Mouse (Mus musculus) stomach, embryonic 16.5 days (tissue): ENCODE measurements around the gene Adamtsl4. TPM values are rescaled to one million over a fixed set of nuclear protein-coding genes. Genes with fewer than 3 reads are reported as not detected.
A peak's percentile ranks its signal among the peaks of the same experiment; 100 is the strongest.

Source experiments
- ATAC-seq: fragments of 200-750 bp; cut with Nextera tagmentation; 2 replicates; pipeline ENCODE4 v1.8.0; 2017; ENCODE audit warnings: moderate number of reproducible peaks, moderate TSS enrichment; ENCODE audit not compliant: insufficient read depth, low FRiP score
- H3K27ac ChIP-seq: fragments of 300-500 bp; sonication (generic); 2 replicates; pipeline ENCODE4 v1.5.1; 2014; ENCODE audit warnings: low read length
- H3K27me3 ChIP-seq: fragments of 300-500 bp; sonication (generic); 2 replicates; pipeline ENCODE4 v1.6.1; 2014; ENCODE audit warnings: low read length, control low read depth, mixed read lengths; ENCODE audit not compliant: control insufficient read depth, insufficient read depth
- H3K36me3 ChIP-seq: fragments of 300-500 bp; sonication (generic); 2 replicates; pipeline ENCODE4 v1.6.1; 2014; ENCODE audit warnings: low read length; ENCODE audit not compliant: control insufficient read depth, insufficient read depth
- H3K4me1 ChIP-seq: fragments of 300-500 bp; sonication (generic); 2 replicates; pipeline ENCODE4 v1.6.1; 2014; ENCODE audit warnings: low read length, control low read depth, mixed read lengths; ENCODE audit not compliant: control insufficient read depth, insufficient read depth
- H3K4me2 ChIP-seq: fragments of 300-500 bp; sonication (generic); 2 replicates; pipeline ENCODE4 v1.6.1; 2014; ENCODE audit warnings: low read depth, low read length, mixed read lengths
- H3K4me3 ChIP-seq: fragments of 300-500 bp; sonication (generic); replicated peaks from 2 replicates; pipeline ENCODE4 v1.5.1; 2014; ENCODE audit warnings: mild to moderate bottlenecking, low read length
- H3K9ac ChIP-seq: fragments of 300-500 bp; sonication (generic); 2 replicates; pipeline ENCODE4 v1.6.1; 2014; ENCODE audit warnings: low read length
- H3K9me3 ChIP-seq: fragments of 300-500 bp; sonication (generic); replicated peaks from 2 replicates; pipeline ENCODE4 v1.6.1; 2016; ENCODE audit warnings: low read length, control low read depth; ENCODE audit not compliant: control insufficient read depth
- WGBS: fragments of 180-500 bp; shearing (Covaris S2); extraction: QIAGEN DNeasy Blood & Tissue Kit; methylation state at CpG from one replicate; pipeline ENCODE4 v1.1.7; 2014; 5-methylcytosine and 5-hydroxymethylcytosine counted together
- polyA plus RNA-seq: library from polyadenylated mRNA; unstranded; fragments of >200 nt; fragmentation: Nextera tagmentation; extraction: Ambion mirVana; gene quantifications from 2 replicates; pipeline ENCODE4 v1.2.1, GENCODE M21; 2015

Gene Adamtsl4
- polyA plus RNA-seq, 1 experiment from 2014 or later: 13.3 TPM

DNA sequence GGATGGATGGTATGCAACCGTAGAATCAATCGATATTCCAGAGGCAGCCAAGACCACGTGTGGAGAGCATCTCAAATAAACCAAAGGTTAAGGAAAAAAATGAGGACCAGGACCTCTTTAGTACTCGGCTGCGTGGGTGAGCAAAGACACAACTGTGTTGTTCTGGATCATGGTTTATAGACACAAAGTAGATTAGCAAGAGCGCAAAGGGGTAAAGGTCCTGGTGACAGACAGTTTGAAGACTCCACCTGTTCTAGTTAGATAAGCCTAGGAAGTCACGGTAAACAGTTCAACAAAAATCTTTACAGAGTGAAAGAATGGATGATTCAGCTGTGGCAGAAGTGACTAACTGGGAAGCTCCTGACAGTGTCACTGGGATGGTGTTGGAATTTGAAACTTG lies 44.6 kb downstream of the Adamtsl4 start:
- no peak for ATAC-seq

DNA sequence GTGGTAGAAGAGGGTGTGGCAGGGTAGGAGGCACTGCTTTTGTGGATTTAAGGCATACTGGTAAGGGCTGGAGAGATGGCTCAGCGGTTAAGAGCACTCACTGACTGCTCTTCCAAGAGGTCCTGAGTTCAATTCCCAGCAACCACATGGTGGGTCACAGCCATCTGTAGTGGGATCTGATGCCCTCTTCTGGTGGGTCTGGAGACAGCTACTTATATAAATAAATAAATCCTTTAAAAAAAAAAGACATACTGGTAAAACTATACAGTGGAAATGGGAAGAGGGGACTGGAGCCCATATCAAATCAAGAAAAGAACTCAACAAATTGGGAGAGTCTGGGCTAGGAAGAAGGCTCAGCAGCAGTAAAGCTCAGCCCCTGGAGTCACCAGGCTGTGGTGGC lies 48.0 kb downstream of the Adamtsl4 start:
- H3K9me3 ChIP-seq: no peaks in the 10 kb centered on the region
- no peaks in the 10 kb centered on the region for H3K4me1 ChIP-seq
- no peak overlapping the region for H3K4me3 ChIP-seq
- no peaks in the 10 kb centered on the region for H3K27me3 ChIP-seq
- H3K4me2 ChIP-seq: no peak overlapping the region
- H3K36me3 ChIP-seq: peaks cover 2% of the 10 kb centered on the region; the same call in 1 of the 2 replicates
- H3K27ac ChIP-seq: no peak overlapping the region
- no peak for ATAC-seq
- 65% methylated on average over 1 of the region's 1 CpGs for WGBS
- H3K9ac ChIP-seq: no peak overlapping the region

More for the DNA sequence above, 44.6 kb downstream of the Adamtsl4 start:
- no peak overlapping the region for H3K4me3 ChIP-seq
- H3K9me3 ChIP-seq: no peaks in the 10 kb centered on the region
- no peak overlapping the region for H3K4me2 ChIP-seq
- no peak overlapping the region for H3K9ac ChIP-seq
- H3K36me3 ChIP-seq: peaks cover 2% of the 10 kb centered on the region; the same call in 1 of the 2 replicates
- H3K27me3 ChIP-seq: no peaks in the 10 kb centered on the region
- H3K4me1 ChIP-seq: no peaks in the 10 kb centered on the region
- WGBS: 71% methylated on average over 7 of the region's 7 CpGs
- no peak overlapping the region for H3K27ac ChIP-seq

DNA sequence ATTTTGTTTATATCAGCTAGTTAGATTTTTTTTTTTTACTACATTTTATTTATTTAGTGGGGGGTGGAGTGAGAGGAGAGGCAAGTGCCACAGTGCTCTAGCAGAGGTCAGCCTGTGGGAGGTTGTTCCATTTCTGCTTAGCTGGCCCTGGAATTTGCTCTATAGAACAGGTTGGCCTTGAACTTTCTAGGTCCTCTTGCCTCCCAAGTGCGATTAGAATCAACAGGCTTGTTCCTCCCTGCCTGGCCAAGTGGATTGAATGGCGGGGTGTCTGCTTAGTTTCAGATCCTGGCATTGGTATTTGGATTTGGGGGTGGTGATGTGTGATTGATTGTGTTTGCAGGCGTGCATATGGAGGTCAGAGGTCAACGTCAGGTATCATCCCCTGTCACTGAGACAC lies 51.6 kb downstream of the Adamtsl4 start:
- Histone ChIP-seq H3K4me2 (no peak overlapping the region), H3K27me3 (no peaks in the 10 kb centered on the region), H3K9me3 (no peaks in the 10 kb centered on the region), H3K36me3 (peaks cover 2% of the 10 kb centered on the region; the same call in 1 of the 2 replicates), H3K4me1 (no peaks in the 10 kb centered on the region), H3K4me3 (no peak overlapping the region), H3K27ac (no peak overlapping the region), H3K9ac (no peak overlapping the region)
- no peak for ATAC-seq
- 58% methylated on average over 4 of the region's 4 CpGs for WGBS

DNA sequence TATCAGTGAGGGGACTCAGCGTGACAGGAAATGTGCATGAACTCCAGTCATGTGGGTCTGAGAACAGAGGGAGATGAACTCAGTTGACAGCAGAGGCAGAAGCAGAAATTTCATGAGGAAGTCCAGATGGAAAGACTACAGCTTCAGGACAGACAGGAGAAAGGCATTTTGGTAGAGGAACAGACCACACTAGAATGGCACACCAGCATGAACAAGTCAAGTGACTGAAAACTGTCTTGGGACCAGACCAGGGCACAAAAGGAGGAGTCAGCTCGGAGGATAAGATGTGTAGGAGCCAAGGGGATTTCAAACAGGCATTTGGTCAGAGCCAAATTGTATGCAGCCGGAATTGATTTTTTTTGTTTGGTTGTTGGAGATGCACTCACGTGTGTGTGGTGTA lies 52.1 kb downstream of the Adamtsl4 start:
- H3K4me2 ChIP-seq: no peak overlapping the region
- H3K9me3 ChIP-seq: no peaks in the 10 kb centered on the region
- no peak overlapping the region for H3K9ac ChIP-seq
- no peaks in the 10 kb centered on the region for H3K27me3 ChIP-seq
- WGBS: 60% methylated on average over 4 of the region's 4 CpGs
- peak overlapping the region; percentile 19; the same call in 1 of the 2 replicates for H3K27ac ChIP-seq
- no peak overlapping the region for H3K4me3 ChIP-seq
- ATAC-seq: no peak
- H3K4me1 ChIP-seq: no peaks in the 10 kb centered on the region
- H3K36me3 ChIP-seq: peaks cover 2% of the 10 kb centered on the region

DNA sequence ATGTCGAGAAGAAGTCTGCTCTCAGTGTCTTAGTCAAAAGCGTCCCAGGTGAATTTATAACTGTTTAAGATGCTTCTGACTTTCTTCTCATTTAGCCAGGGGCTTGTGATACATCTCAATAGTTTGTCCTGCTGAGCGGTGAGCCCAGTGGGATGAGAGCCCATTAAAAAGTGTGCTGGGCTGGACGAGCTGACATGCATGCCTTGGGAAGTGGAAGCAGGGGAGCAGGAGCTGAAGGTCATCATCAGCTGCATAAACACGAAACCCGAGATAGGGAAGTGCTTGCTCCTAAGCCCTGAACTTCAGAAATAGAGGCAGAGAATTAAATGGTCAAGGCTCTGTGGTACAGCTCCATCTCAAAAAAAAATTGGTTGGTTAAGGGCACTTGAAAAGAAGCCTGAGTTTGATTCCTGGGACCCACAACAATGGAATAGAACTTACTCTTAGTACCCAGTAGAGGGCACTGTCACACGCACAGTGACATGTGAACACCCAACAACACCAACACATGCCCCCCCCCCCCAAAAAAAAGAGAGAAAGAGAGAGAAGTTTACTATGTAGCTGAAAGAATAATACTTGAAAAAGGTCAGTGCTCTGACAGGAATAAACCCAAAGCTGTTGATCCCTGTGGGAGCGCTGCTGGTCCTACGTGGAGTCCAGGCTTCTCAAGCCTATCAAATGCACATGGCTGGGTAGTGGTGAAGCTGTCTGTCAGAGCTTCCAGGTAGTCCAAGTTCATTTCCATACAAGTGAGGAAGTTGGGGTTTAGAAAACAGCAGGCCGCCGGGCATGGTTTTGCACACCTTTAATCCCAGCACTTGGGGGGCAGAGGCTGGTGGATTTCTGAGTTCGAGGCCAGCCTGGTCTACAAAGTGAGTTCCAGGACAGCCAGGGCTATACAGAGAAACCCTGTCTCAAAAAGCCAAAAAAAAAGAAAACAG lies 54.8 kb downstream of the Adamtsl4 start:
- Histone ChIP-seq H3K36me3 (peaks cover 7% of the 10 kb centered on the region), H3K9me3 (no peaks in the 10 kb centered on the region), H3K4me1 (no peaks in the 10 kb centered on the region), H3K27me3 (no peaks in the 10 kb centered on the region), H3K9ac (no peak overlapping the region), H3K4me2 (no peak overlapping the region), H3K27ac (no peak overlapping the region), H3K4me3 (no peak overlapping the region)
- WGBS: 62% methylated on average over 12 of the region's 12 CpGs
- no peak for ATAC-seq

DNA sequence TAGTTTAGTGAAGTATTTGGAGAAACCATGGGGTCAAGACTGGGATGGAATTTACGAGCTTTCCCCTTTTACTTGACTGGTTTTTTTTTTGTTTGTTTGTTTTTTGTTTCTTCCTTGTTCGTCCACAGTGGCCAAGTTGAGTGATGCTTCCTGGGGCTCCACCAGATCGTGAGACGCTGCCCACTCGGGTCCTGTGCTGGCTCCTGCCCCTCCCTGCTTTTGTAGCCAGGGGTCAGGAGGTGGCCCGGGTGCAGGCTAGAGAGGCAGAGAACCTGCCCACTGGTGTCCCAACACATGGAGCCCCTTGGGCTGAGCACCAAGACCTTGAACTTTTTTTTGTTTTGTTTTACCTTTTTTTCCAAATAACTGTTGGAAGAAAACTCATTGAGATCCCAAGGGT lies 56.4 kb downstream of the Adamtsl4 start:
- Histone ChIP-seq H3K27me3 (no peaks in the 10 kb centered on the region), H3K27ac (no peak overlapping the region), H3K4me3 (no peak overlapping the region), H3K9me3 (no peaks in the 10 kb centered on the region), H3K36me3 (peaks cover 15% of the 10 kb centered on the region), H3K4me2 (no peak overlapping the region), H3K4me1 (peaks cover under 1% of the 10 kb centered on the region), H3K9ac (no peak overlapping the region)
- WGBS: 71% methylated on average over 6 of the region's 6 CpGs
- ATAC-seq: no peak

DNA sequence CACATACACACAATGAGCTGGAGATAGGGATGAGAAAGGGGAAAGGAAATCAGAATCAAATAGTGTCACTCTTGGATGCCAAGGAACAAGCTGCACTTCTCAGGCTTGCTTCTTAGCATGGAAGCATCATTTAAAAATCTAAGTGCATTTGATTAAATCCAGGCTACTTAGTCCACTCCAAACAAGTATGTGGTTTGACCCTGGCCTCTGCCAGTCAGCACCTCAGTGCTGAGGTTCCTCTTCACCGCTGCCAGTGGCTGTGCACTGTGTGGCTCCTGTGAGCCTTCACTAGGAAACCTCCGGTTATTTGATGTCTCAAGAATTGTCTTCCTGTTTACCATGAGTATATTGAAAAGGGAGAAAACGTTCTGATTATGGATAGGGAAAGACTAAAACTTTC lies 56.9 kb downstream of the Adamtsl4 start:
- Histone ChIP-seq H3K4me3 (no peak overlapping the region), H3K9me3 (no peaks in the 10 kb centered on the region), H3K27me3 (no peaks in the 10 kb centered on the region), H3K36me3 (peaks cover 15% of the 10 kb centered on the region), H3K4me2 (no peak overlapping the region), H3K27ac (no peak overlapping the region), H3K9ac (no peak overlapping the region), H3K4me1 (peaks cover 5% of the 10 kb centered on the region)
- ATAC-seq: no peak
- 75% methylated on average over 3 of the region's 3 CpGs for WGBS

DNA sequence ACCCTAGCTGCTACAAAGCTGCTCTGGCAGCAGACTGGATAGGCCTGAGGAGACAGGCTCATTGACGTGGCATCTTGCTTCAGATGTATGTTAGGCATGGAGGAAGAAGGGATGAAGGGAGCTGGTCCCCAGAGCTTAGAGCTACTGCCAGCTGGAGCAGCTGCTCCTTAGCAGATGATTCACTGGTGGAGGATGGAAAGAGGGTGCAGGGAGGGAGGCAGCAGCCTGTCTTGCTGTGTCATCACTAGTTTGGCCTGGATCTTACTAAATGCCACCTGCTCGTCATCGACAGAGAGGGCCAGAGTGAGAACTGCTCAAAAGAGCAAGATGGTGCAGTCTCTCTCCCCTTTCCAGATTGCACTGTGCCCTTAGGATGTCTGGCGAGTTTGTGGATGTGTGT lies 58.0 kb downstream of the Adamtsl4 start:
- 81% methylated on average over 4 of the region's 4 CpGs for WGBS
- peaks cover 8% of the 10 kb centered on the region for H3K4me1 ChIP-seq
- H3K4me3 ChIP-seq: no peak overlapping the region
- no peak overlapping the region for H3K4me2 ChIP-seq
- no peak for ATAC-seq
- H3K27me3 ChIP-seq: no peaks in the 10 kb centered on the region
- H3K9me3 ChIP-seq: no peaks in the 10 kb centered on the region
- no peak overlapping the region for H3K9ac ChIP-seq
- peaks cover 15% of the 10 kb centered on the region for H3K36me3 ChIP-seq
- no peak overlapping the region for H3K27ac ChIP-seq

DNA sequence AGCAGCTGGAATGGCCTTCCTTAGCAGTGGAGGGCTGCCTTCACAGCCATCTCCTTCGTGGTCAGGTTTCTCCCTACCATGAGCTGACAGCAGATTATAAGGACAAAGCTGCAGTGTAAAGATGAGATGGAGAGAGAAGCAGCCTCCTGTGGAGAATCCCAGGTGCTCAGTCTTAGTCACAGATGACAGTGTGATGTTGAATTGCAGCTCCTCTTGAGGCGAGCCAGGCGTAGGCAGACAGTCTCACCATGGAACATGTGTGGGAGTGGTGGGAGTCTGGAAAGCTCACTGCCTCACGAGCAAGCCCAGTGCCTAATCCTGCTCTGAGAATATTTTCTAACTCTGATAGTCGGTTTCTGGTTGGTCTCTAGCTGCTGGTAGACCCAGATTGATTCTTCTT lies 60.0 kb downstream of the Adamtsl4 start:
- peaks cover 15% of the 10 kb centered on the region for H3K36me3 ChIP-seq
- 83% methylated on average over 5 of the region's 5 CpGs for WGBS
- H3K4me2 ChIP-seq: no peak overlapping the region
- peaks cover 8% of the 10 kb centered on the region for H3K4me1 ChIP-seq
- no peak overlapping the region for H3K4me3 ChIP-seq
- no peak for ATAC-seq
- no peaks in the 10 kb centered on the region for H3K9me3 ChIP-seq
- no peak overlapping the region for H3K9ac ChIP-seq
- no peak overlapping the region for H3K27ac ChIP-seq
- no peaks in the 10 kb centered on the region for H3K27me3 ChIP-seq
